Mouse (Mus musculus) layer of hippocampus, postnatal 14 days (tissue): ENCODE measurements around the gene Meioc. TPM values are rescaled to one million over a fixed set of nuclear protein-coding genes. Genes with fewer than 3 reads are reported as not detected.

Experiments
- DNase-seq, 2 experiments: peaks; one replicate each; pipeline ENCODE4 v3.0.0; 2021 to 2022; ENCODE audit warnings: low spot score in 2 of 2, mixed read lengths in 1 of 2
- long read RNA-seq, 2 experiments: library from polyadenylated mRNA; stranded (forward); transcript quantifications; one replicate each; pipeline ENCODE4 v2.0.0; 2021
- total RNA-seq, 2 experiments: library from RNA; stranded (reverse); gene quantifications; 2 replicates each; pipeline ENCODE4 v1.2.3; 2021

Meioc gene
- total RNA-seq = not detected
- long read RNA-seq, experiment 1 = 0 reads
- long read RNA-seq, experiment 2 = 0 reads

GRCm38 (mm10) chr11:102663416-102663815 is at the start of gene Meioc:
Gene Meioc (plus strand): TSS chr11:102663716.
- no peak for DNase-seq

- no peak for DNase-seq
Observed at GRCm38 (mm10) chr11:102619449-102619848, 44.1 kb upstream of the Meioc start.

GRCm38 (mm10) chr11:102623876-102624789 is 39.4 kb upstream of the Meioc start:
- DNase-seq = no peak

GRCm38 (mm10) chr11:102624888-102625407 is 38.6 kb upstream of the Meioc start:
- no peak for DNase-seq

- DNase-seq = no peak
Observed at GRCm38 (mm10) chr11:102627171-102627931, 36.2 kb upstream of the Meioc start.

- no peak for DNase-seq
Observed at GRCm38 (mm10) chr11:102628529-102628928, 35.0 kb upstream of the Meioc start.

GRCm38 (mm10) chr11:102629375-102629774 is 34.1 kb upstream of the Meioc start:
- no peak for DNase-seq

- DNase-seq = no peak
Observed at GRCm38 (mm10) chr11:102630731-102631130, 32.8 kb upstream of the Meioc start.

GRCm38 (mm10) chr11:102631203-102631602 is 32.3 kb upstream of the Meioc start:
- DNase-seq = no peak

- DNase-seq = no peak
Observed at GRCm38 (mm10) chr11:102632725-102633124, 30.8 kb upstream of the Meioc start.

GRCm38 (mm10) chr11:102633379-102633778 is 30.1 kb upstream of the Meioc start:
- DNase-seq = no peak

- DNase-seq = peak; percentile 32 to 62
Observed at GRCm38 (mm10) chr11:102636887-102637286, 26.6 kb upstream of the Meioc start.

GRCm38 (mm10) chr11:102643891-102644382 is 19.6 kb upstream of the Meioc start:
- no peak for DNase-seq

- DNase-seq = no peak
Observed at GRCm38 (mm10) chr11:102646226-102646625, 17.3 kb upstream of the Meioc start.

GRCm38 (mm10) chr11:102647885-102648284 is 15.6 kb upstream of the Meioc start:
- no peak for DNase-seq

- DNase-seq = peak; percentile 59 to 76
Observed at GRCm38 (mm10) chr11:102651381-102651780, 12.1 kb upstream of the Meioc start.

- DNase-seq = no peak
Observed at GRCm38 (mm10) chr11:102652844-102653243, 10.7 kb upstream of the Meioc start.

- no peak for DNase-seq
Observed at GRCm38 (mm10) chr11:102655888-102656287, 7.6 kb upstream of the Meioc start.

- peak in 1 of 2 experiments; percentile 26 for DNase-seq
Observed at GRCm38 (mm10) chr11:102656326-102656926, 7.1 kb upstream of the Meioc start.

GRCm38 (mm10) chr11:102656931-102657330 is 6.6 kb upstream of the Meioc start:
- no peak for DNase-seq

- no peak for DNase-seq
Observed at GRCm38 (mm10) chr11:102665151-102665550, 1.6 kb downstream of the Meioc start.
